Mouse (Mus musculus) layer of hippocampus, adult 11-12 months (tissue): ENCODE results near the gene Cd101.
A peak's percentile ranks its signal among the peaks of the same experiment; 100 is the strongest.

Source experiments
- DNase-seq: peaks from one replicate; pipeline ENCODE4 v3.0.0; 2022; ENCODE audit warnings: low spot score

Cd101 gene

GRCm38 (mm10) chr3:101003575-101004356 lies 25.6 kb downstream of the Cd101 start:
- no peak for DNase-seq

GRCm38 (mm10) chr3:100999732-101000131 lies 29.6 kb downstream of the Cd101 start:
- DNase-seq: no peak

- peak; percentile 85 for DNase-seq
Measured at GRCm38 (mm10) chr3:100998904-100999340, 30.4 kb downstream of the Cd101 start.

GRCm38 (mm10) chr3:100997785-100998570 lies 31.4 kb downstream of the Cd101 start:
- DNase-seq: peak; percentile 45

- no peak for DNase-seq
Measured at GRCm38 (mm10) chr3:100994252-100994651, 35.1 kb downstream of the Cd101 start.

GRCm38 (mm10) chr3:100993718-100994117 lies 35.6 kb downstream of the Cd101 start:
- peak; percentile 27 for DNase-seq

GRCm38 (mm10) chr3:100993158-100993557 lies 36.2 kb downstream of the Cd101 start:
- no peak for DNase-seq

GRCm38 (mm10) chr3:100990231-100990630 lies 39.1 kb downstream of the Cd101 start:
- no peak for DNase-seq

GRCm38 (mm10) chr3:100989417-100989816 lies 39.9 kb downstream of the Cd101 start:
- DNase-seq: no peak

- no peak for DNase-seq
Measured at GRCm38 (mm10) chr3:100979290-100979689, 50.1 kb downstream of the Cd101 start.

- DNase-seq: peak; percentile 42
Measured at GRCm38 (mm10) chr3:100973906-100974305, 55.5 kb downstream of the Cd101 start.

- DNase-seq: peak; percentile 89
Measured at GRCm38 (mm10) chr3:100969176-100969917, 60.0 kb downstream of the Cd101 start, which contains the start of gene Ttf2. Gene Ttf2, minus strand, starts transcription at chr3:100969663.

- peak; percentile 74 for DNase-seq
Measured at GRCm38 (mm10) chr3:100963849-100964542, 65.4 kb downstream of the Cd101 start.

GRCm38 (mm10) chr3:100961501-100961900 lies 67.9 kb downstream of the Cd101 start:
- no peak for DNase-seq

GRCm38 (mm10) chr3:100961007-100961406 lies 68.3 kb downstream of the Cd101 start:
- DNase-seq: no peak

GRCm38 (mm10) chr3:100954616-100955015 lies 74.7 kb downstream of the Cd101 start:
- no peak for DNase-seq

- DNase-seq: peak; percentile 22
Measured at GRCm38 (mm10) chr3:100951531-100951930, 77.8 kb downstream of the Cd101 start.

- DNase-seq: no peak
Measured at GRCm38 (mm10) chr3:100947286-100947685, 82.1 kb downstream of the Cd101 start.
